Mouse (Mus musculus): Measurements from ENCODE around the gene Stag1. TPM values are rescaled to one million over a fixed set of nuclear protein-coding genes. Genes with fewer than 3 reads are reported as not detected.
"Not testable (repeated sequence)": the region's sequence is repeated elsewhere in the genome, so short reads cannot be mapped to it uniquely, and the experiment has no call there.

Gene Stag1
- polyA plus RNA-seq, 1 experiment from 2014 or later = 70.3 TPM

DNA sequence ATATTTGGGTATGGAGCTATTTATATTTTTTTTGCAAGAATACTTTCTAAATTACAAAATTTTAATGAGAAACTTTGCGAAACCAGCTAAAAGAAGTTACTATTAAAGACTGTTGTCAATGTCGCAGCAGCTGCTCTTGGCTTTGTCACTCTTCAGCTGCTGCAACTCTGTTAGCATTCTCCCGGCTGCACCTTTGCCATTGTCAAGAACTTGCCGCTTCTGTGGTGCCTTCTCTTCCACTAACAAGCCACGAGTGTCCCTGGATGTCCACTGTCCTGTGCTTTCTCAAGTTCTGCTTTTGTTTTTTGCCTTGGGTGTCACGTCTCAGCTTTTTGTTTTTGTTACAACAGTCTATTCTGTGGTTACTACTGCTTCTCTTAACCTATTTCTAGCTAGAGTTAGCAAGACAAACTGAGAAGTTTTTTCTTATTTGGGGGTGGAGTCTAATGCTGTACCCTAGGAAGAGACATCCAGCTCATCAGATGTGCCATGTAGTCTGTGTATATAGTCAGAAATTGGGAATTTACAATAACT lies 136.4 kb downstream of the Stag1 start:
- Histone ChIP-seq H3K4me3 (ENCODE audit: low read depth, low read length) (no peak overlapping the region), H3K36me3 (ENCODE audit: control insufficient read depth, insufficient read depth, low read length) (0 out of 2 replicates have a peak, but pooled peaks cover 3% of the 10 kb centered on the region), H3K4me1 (ENCODE audit: control insufficient read depth, insufficient read depth, low read length) (no peaks in the 10 kb centered on the region), H3K9me3 (ENCODE audit: control insufficient read depth, low read depth, low read length) (no peaks in the 10 kb centered on the region), H3K4me2 (replicated peaks; ENCODE audit: low read depth, low read length) (no peak overlapping the region), H3K27me3 (ENCODE audit: control insufficient read depth, insufficient read depth, low read length) (no peaks in the 10 kb centered on the region), H3K27ac (ENCODE audit: low read length) (no peak overlapping the region), H3K9ac (replicated peaks; ENCODE audit: low read depth, low read length) (no peak overlapping the region)
- WGBS = 80% methylated on average over 6 of the region's 6 CpGs
- no peak for ATAC-seq (ENCODE audit: insufficient number of reproducible peaks, insufficient read depth, low FRiP score, low read depth)

DNA sequence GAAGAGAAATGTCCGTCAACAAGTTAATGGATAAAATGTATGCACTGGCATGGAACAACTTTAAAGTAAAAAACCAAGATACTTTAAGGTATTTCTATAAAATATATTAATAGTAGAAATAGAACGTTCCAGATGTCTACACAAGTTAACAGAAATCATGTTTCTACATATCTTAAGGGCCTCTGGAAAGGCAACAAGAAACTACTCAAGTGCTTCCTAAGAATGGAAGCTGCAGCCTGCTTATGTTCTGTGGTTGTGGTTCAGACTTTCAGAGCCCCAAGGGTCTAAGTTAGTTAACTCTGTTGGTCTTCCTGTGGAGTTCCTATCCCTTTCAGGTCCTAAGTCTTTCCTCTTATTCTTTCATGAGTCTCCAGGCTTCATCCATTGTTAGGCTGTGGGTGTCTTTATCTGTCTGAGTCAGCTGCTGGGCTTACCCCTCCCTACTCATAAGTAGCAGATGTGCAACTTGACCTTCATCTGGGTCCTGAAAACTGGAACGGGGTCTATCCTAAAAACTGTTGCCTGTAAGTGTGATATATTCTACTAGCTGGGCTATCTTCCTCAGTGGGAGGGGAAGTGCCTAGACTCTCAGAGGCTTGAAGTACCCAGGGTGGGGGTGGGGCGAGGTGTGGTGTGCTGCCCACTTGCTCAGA lies 138.5 kb downstream of the Stag1 start:
- H3K27ac ChIP-seq (ENCODE audit: low read length) = no peak overlapping the region
- 74% methylated on average over 4 of the region's 4 CpGs for WGBS
- ATAC-seq (ENCODE audit: insufficient number of reproducible peaks, insufficient read depth, low FRiP score, low read depth) = no peak

DNA sequence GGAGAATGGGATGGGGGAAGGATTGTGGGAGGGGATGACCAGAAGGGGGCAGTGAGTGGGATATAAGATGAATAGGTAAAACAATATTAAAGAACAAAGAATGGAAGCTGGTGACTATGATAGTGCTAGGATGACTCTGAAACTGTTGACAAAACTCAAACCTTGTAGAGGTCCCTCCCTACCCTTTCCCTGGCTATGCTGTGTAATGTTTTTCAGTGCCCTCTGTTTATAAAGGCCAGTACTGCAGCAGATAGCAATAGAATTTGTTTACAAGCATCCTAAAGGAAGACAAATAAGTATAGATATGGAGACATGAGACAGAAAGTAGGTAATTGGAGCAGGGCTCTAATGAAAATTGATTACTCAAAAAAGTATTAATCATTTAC lies 139.0 kb downstream of the Stag1 start:
- H3K4me3 ChIP-seq (ENCODE audit: low read depth, low read length) = no peak overlapping the region
- no peaks in the 10 kb centered on the region for H3K9me3 ChIP-seq (ENCODE audit: control insufficient read depth, low read depth, low read length)
- no peak overlapping the region for H3K4me2 ChIP-seq (replicated peaks; ENCODE audit: low read depth, low read length)
- no peak overlapping the region for H3K9ac ChIP-seq (replicated peaks; ENCODE audit: low read depth, low read length)
- H3K4me1 ChIP-seq (ENCODE audit: control insufficient read depth, insufficient read depth, low read length) = no peaks in the 10 kb centered on the region
- ATAC-seq (ENCODE audit: insufficient number of reproducible peaks, insufficient read depth, low FRiP score, low read depth) = no peak
- 0 out of 2 replicates have a peak, but pooled peaks cover 3% of the 10 kb centered on the region for H3K36me3 ChIP-seq (ENCODE audit: control insufficient read depth, insufficient read depth, low read length)
- no peak overlapping the region for H3K27ac ChIP-seq (ENCODE audit: low read length)
- H3K27me3 ChIP-seq (ENCODE audit: control insufficient read depth, insufficient read depth, low read length) = no peaks in the 10 kb centered on the region

More for the DNA sequence above, 138.5 kb downstream of the Stag1 start:
- H3K9ac ChIP-seq (replicated peaks; ENCODE audit: low read depth, low read length) = no peak overlapping the region
- 0 out of 2 replicates have a peak, but pooled peaks cover 3% of the 10 kb centered on the region for H3K36me3 ChIP-seq (ENCODE audit: control insufficient read depth, insufficient read depth, low read length)
- no peak overlapping the region for H3K4me3 ChIP-seq (ENCODE audit: low read depth, low read length)
- H3K4me2 ChIP-seq (replicated peaks; ENCODE audit: low read depth, low read length) = no peak overlapping the region
- H3K9me3 ChIP-seq (ENCODE audit: control insufficient read depth, low read depth, low read length) = no peaks in the 10 kb centered on the region
- no peaks in the 10 kb centered on the region for H3K27me3 ChIP-seq (ENCODE audit: control insufficient read depth, insufficient read depth, low read length)
- no peaks in the 10 kb centered on the region for H3K4me1 ChIP-seq (ENCODE audit: control insufficient read depth, insufficient read depth, low read length)

DNA sequence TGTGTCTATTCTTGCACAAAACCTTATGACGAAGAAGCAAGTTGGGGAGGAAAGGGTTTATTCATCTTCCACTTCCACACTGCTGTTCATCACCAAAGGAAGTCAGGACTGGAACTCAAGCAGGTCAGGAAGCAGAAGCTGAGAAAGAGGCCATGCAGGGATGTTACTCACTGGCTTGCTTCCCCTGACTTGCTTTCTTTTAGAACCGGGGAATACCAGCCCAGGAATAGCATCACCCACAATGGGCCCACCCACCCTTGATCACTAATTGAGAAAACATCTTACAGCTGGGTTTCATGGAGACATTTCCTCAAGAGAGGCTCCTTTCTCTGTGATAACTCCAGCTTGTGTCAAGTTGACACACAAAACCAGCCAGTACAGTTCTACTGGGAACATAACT lies 179.6 kb downstream of the Stag1 start:
- H3K36me3 ChIP-seq (ENCODE audit: control insufficient read depth, insufficient read depth, low read length); H3K4me2 ChIP-seq (replicated peaks; ENCODE audit: low read depth, low read length); H3K9me3 ChIP-seq (ENCODE audit: control insufficient read depth, low read depth, low read length); H3K4me1 ChIP-seq (ENCODE audit: control insufficient read depth, insufficient read depth, low read length); H3K4me3 ChIP-seq (ENCODE audit: low read depth, low read length); H3K27me3 ChIP-seq (ENCODE audit: control insufficient read depth, insufficient read depth, low read length); H3K9ac ChIP-seq (replicated peaks; ENCODE audit: low read depth, low read length); H3K27ac ChIP-seq (ENCODE audit: low read length); ATAC-seq (ENCODE audit: insufficient number of reproducible peaks, insufficient read depth, low FRiP score, low read depth): not testable (repeated sequence)
- WGBS = 79% methylated on average over 2 of the region's 2 CpGs

DNA sequence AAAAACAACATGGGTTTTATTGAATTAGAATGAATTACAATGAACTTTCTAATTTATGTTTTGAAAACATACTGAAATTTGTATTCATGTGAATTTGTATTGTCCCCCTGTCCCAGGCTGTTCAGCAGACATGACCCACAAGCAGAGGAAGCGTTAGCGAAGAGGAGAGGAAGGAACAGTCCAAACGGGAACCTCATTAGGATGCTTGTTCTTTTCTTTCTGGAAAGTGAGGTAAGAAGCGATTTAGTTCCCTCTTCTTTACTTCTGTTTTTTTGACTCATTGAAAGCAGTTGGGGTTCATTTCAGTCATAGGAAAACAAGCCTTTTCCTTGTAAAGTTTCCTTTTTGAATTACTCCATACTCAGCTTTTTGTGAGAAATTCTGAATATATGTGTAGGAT lies 268.4 kb downstream of the Stag1 start:
- Histone ChIP-seq H3K36me3 (ENCODE audit: control insufficient read depth, insufficient read depth, low read length) (no peaks in the 10 kb centered on the region; the same call in 1 of the 2 replicates), H3K27ac (ENCODE audit: low read length) (no peak overlapping the region), H3K4me3 (ENCODE audit: low read depth, low read length) (no peak overlapping the region), H3K4me1 (ENCODE audit: control insufficient read depth, insufficient read depth, low read length) (no peaks in the 10 kb centered on the region), H3K27me3 (ENCODE audit: control insufficient read depth, insufficient read depth, low read length) (no peaks in the 10 kb centered on the region), H3K9me3 (ENCODE audit: control insufficient read depth, low read depth, low read length) (no peaks in the 10 kb centered on the region), H3K4me2 (replicated peaks; ENCODE audit: low read depth, low read length) (no peak overlapping the region), H3K9ac (replicated peaks; ENCODE audit: low read depth, low read length) (no peak overlapping the region)
- WGBS = 92% methylated on average over 4 of the region's 4 CpGs
- no peak for ATAC-seq (ENCODE audit: insufficient number of reproducible peaks, insufficient read depth, low FRiP score, low read depth)

DNA sequence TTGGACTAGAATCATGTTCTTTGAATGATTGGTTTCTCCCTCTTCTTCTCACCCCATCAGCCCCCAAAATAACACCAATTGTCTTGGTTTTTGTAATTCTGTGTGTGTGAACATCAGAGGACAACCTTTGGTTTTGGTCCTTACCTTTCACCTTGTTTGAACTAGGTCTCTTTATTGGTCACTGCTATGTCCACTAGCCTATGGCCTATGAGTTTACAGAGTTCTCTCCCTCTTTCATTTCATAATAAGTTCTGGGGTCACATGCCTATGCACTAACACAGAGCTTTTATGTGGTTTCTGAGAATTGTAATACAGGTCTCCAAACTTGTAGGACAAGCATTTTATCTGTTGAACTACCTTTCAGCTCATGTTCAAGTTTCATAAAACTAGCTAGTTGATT lies 272.0 kb downstream of the Stag1 start:
- H3K9me3 ChIP-seq (ENCODE audit: control insufficient read depth, low read depth, low read length) = no peaks in the 10 kb centered on the region
- H3K36me3 ChIP-seq (ENCODE audit: control insufficient read depth, insufficient read depth, low read length) = no peaks in the 10 kb centered on the region; the same call in 1 of the 2 replicates
- no peaks in the 10 kb centered on the region for H3K27me3 ChIP-seq (ENCODE audit: control insufficient read depth, insufficient read depth, low read length)
- H3K4me3 ChIP-seq (ENCODE audit: low read depth, low read length) = no peak overlapping the region
- H3K4me2 ChIP-seq (replicated peaks; ENCODE audit: low read depth, low read length) = no peak overlapping the region
- H3K9ac ChIP-seq (replicated peaks; ENCODE audit: low read depth, low read length) = no peak overlapping the region
- ATAC-seq (ENCODE audit: insufficient number of reproducible peaks, insufficient read depth, low FRiP score, low read depth) = no peak
- H3K27ac ChIP-seq (ENCODE audit: low read length) = no peak overlapping the region
- H3K4me1 ChIP-seq (ENCODE audit: control insufficient read depth, insufficient read depth, low read length) = no peaks in the 10 kb centered on the region

DNA sequence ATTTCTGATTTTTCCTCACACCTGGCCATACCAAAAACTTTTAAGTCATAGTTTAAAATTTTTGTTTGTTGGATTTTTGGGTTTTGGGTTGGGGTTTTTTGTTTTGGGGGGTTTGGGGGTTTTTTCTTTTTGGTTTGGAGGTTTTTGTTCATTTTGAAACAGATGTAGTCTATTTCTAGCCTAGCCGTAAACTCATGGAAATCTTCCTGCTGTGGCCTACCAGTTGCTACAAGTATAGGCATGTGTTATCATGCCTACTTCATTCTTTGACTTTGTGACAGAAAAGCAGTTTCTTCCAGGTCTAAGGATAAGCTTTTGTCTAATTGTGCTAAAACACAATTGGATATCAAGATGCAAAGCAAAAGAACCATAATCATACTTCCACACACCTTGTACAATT lies 298.5 kb downstream of the Stag1 start:
- WGBS = 92% methylated on average over 1 of the region's 1 CpGs
- Histone ChIP-seq H3K9me3 (ENCODE audit: control insufficient read depth, low read depth, low read length) (no peaks in the 10 kb centered on the region), H3K4me3 (ENCODE audit: low read depth, low read length) (no peak overlapping the region), H3K27ac (ENCODE audit: low read length) (no peak overlapping the region), H3K4me2 (replicated peaks; ENCODE audit: low read depth, low read length) (no peak overlapping the region), H3K4me1 (ENCODE audit: control insufficient read depth, insufficient read depth, low read length) (no peaks in the 10 kb centered on the region), H3K9ac (replicated peaks; ENCODE audit: low read depth, low read length) (no peak overlapping the region), H3K36me3 (ENCODE audit: control insufficient read depth, insufficient read depth, low read length) (no peaks in the 10 kb centered on the region; the same call in none of the 2 replicates), H3K27me3 (ENCODE audit: control insufficient read depth, insufficient read depth, low read length) (no peaks in the 10 kb centered on the region)
- no peak for ATAC-seq (ENCODE audit: insufficient number of reproducible peaks, insufficient read depth, low FRiP score, low read depth)

DNA sequence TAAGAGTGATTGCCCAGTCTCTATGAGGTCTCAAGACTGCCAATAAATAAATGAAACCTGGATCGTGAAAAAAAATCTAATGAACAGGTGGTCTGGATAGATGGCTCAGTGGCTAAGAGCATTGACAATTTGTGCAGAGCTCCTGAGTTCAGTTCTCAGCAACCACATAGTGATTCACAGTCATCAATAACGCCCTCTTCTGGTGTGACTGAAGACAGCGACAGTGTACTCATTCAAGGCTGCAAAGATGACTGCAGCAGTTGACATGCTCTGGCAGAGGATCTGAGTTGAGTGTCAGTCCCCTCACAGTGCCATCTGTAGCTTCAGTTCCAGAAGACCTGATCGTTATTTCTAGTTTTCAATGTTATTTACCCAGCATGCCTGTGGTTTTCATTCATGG lies 300.4 kb downstream of the Stag1 start:
- WGBS = 82% methylated on average over 4 of the region's 4 CpGs
- Histone ChIP-seq H3K36me3 (ENCODE audit: control insufficient read depth, insufficient read depth, low read length) (no peaks in the 10 kb centered on the region; the same call in none of the 2 replicates), H3K27me3 (ENCODE audit: control insufficient read depth, insufficient read depth, low read length) (no peaks in the 10 kb centered on the region), H3K9ac (replicated peaks; ENCODE audit: low read depth, low read length) (no peak overlapping the region), H3K4me2 (replicated peaks; ENCODE audit: low read depth, low read length) (no peak overlapping the region), H3K9me3 (ENCODE audit: control insufficient read depth, low read depth, low read length) (no peaks in the 10 kb centered on the region), H3K4me3 (ENCODE audit: low read depth, low read length) (no peak overlapping the region), H3K27ac (ENCODE audit: low read length) (no peak overlapping the region), H3K4me1 (ENCODE audit: control insufficient read depth, insufficient read depth, low read length) (no peaks in the 10 kb centered on the region)
- no peak for ATAC-seq (ENCODE audit: insufficient number of reproducible peaks, insufficient read depth, low FRiP score, low read depth)

DNA sequence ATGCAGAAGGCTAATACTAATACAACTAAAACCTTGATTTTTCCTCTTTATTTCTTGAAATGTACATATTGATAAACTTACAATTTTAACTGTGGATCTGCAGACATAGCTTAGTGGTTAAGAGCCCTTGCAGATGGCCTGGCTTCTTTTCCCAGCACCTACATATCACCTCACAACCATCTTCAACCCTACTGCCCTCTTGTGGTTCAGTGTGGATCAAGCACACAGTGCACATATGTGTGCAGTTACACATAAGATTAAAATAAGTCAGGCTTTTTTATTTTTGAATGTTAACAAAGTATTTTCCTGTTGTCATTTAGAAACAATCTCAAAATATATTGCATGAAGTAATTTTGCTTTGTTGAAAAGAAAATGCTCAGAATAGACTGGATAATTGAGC lies 312.8 kb downstream of the Stag1 start:
- Histone ChIP-seq H3K4me2 (replicated peaks; ENCODE audit: low read depth, low read length) (no peak overlapping the region), H3K4me1 (ENCODE audit: control insufficient read depth, insufficient read depth, low read length) (no peaks in the 10 kb centered on the region), H3K9ac (replicated peaks; ENCODE audit: low read depth, low read length) (no peak overlapping the region), H3K36me3 (ENCODE audit: control insufficient read depth, insufficient read depth, low read length) (peaks cover 12% of the 10 kb centered on the region), H3K4me3 (ENCODE audit: low read depth, low read length) (no peak overlapping the region), H3K27ac (ENCODE audit: low read length) (no peak overlapping the region), H3K27me3 (ENCODE audit: control insufficient read depth, insufficient read depth, low read length) (no peaks in the 10 kb centered on the region), H3K9me3 (ENCODE audit: control insufficient read depth, low read depth, low read length) (no peaks in the 10 kb centered on the region)
- no peak for ATAC-seq (ENCODE audit: insufficient number of reproducible peaks, insufficient read depth, low FRiP score, low read depth)
